Mouse (Mus musculus) forebrain, postnatal 0 days (tissue): ENCODE measurements around the gene Mab21l3. TPM values are rescaled to one million over a fixed set of nuclear protein-coding genes. Genes with fewer than 3 reads are reported as not detected.

Source experiments
- ATAC-seq: fragments of 200-750 bp; cut with Nextera tagmentation; 2 replicates; pipeline ENCODE4 v1.8.0; 2017; ENCODE audit warnings: mild to moderate bottlenecking, moderate library complexity
- DNase-seq: peaks from one replicate; pipeline ENCODE4 v3.0.0-alpha.2; 2015
- H3K27ac ChIP-seq: fragments of 300-500 bp; sonication (generic); 2 replicates; pipeline ENCODE4 v1.5.1; 2014; ENCODE audit warnings: low read depth, mild to moderate bottlenecking, antibody characterized with exemption, low read length, moderate library complexity, mixed read lengths
- H3K27me3 ChIP-seq: fragments of 300-500 bp; sonication (generic); 2 replicates; pipeline ENCODE4 v1.6.1; 2014; ENCODE audit warnings: mild to moderate bottlenecking, low read length, mixed read lengths; ENCODE audit not compliant: insufficient read depth
- H3K36me3 ChIP-seq: fragments of 300-500 bp; sonication (generic); 2 replicates; pipeline ENCODE4 v1.6.1; 2014; ENCODE audit warnings: mild to moderate bottlenecking, moderate library complexity; ENCODE audit not compliant: insufficient read depth
- H3K4me1 ChIP-seq: fragments of 300-500 bp; sonication (generic); 2 replicates; pipeline ENCODE4 v1.6.1; 2014; ENCODE audit warnings: antibody characterized with exemption; ENCODE audit not compliant: insufficient read depth
- H3K4me2 ChIP-seq: fragments of 300-500 bp; sonication (generic); 2 replicates; pipeline ENCODE4 v1.6.1; 2014; ENCODE audit warnings: low read depth, mild to moderate bottlenecking, moderate library complexity
- H3K4me3 ChIP-seq: fragments of 300-500 bp; sonication (generic); 2 replicates; pipeline ENCODE4 v1.5.1; 2014; ENCODE audit warnings: low read depth, low read length, mixed read lengths
- H3K9ac ChIP-seq: fragments of 300-500 bp; sonication (generic); 2 replicates; pipeline ENCODE4 v1.6.1; 2014; ENCODE audit warnings: mild to moderate bottlenecking
- H3K9me3 ChIP-seq: fragments of 300-500 bp; sonication (generic); 2 replicates; pipeline ENCODE4 v1.6.1; 2016; ENCODE audit warnings: low read length
- CTCF ChIP-seq: sonication (generic); IDR thresholded peaks from 2 replicates; pipeline ENCODE4 v1.5.1; 2016; ENCODE audit warnings: antibody characterized with exemption, control low read depth, low read depth
- WGBS: fragments of 180-500 bp; shearing (Covaris S2); extraction: QIAGEN DNeasy Blood & Tissue Kit; methylation state at CpG from one replicate; pipeline ENCODE4 v1.1.7; 2014; 5-methylcytosine and 5-hydroxymethylcytosine counted together
- polyA plus RNA-seq: library from polyadenylated mRNA; unstranded; fragments of >200 nt; fragmentation: Nextera tagmentation; extraction: Ambion mirVana; gene quantifications from 2 replicates; pipeline ENCODE4 v1.2.1, GENCODE M21; 2015
- total RNA-seq: library from RNA; depleted of rRNA; stranded (reverse); fragments of >200 nt; gene quantifications from 2 replicates; pipeline ENCODE4 v1.2.3, GENCODE M21; 2014

Mab21l3 gene
- total and polyA plus RNA-seq, 2 experiments from 2014 or later, result 0.07 TPM; not detected in 1

DNA sequence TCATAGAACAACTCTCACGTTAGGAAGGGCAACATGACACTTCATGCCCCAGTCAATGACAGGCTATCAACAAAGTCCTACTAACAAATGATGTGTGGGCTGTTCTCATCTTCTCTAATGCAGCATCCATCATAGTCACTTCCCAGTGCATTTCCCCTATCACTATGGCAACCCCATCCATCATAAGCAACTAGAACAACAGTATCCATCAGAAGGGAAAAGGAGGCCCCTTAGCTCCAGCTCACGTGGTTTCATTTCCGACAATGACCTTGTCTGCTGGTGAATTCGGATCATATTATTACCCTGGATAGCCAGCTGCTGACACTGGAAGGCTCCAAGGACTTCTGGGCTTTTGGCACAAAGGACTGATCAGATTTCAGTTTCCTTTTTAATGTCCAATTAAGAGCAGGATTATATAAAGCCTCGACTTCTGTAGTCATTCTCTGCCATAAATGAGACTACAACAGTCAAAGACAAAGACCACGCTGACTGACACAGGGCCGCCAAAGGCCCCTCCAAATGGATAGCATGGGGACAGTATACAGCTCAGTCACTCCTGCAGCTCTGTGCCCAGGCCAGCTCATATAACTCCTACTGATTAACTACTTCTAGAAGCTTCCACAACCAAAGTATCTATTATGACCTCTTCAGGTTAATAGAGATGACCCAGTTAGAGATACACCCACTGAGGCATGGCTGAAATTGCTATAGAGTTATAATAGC lies 6.2 kb downstream of the Mab21l3 start:
- H3K9me3 ChIP-seq, result no peaks in the 10 kb centered on the region
- H3K27me3 ChIP-seq, result no peaks in the 10 kb centered on the region
- TF ChIP-seq CTCF, result no peak
- 61% methylated on average over 7 of the region's 7 CpGs for WGBS
- H3K27ac ChIP-seq, result no peak overlapping the region
- peak; percentile 54; the same call in 1 of the 2 replicates for ATAC-seq
- H3K4me2 ChIP-seq, result no peak overlapping the region
- H3K36me3 ChIP-seq, result no peaks in the 10 kb centered on the region
- no peak overlapping the region for H3K9ac ChIP-seq
- no peaks in the 10 kb centered on the region for H3K4me1 ChIP-seq
- H3K4me3 ChIP-seq, result no peak overlapping the region
- DNase-seq, result no peak

DNA sequence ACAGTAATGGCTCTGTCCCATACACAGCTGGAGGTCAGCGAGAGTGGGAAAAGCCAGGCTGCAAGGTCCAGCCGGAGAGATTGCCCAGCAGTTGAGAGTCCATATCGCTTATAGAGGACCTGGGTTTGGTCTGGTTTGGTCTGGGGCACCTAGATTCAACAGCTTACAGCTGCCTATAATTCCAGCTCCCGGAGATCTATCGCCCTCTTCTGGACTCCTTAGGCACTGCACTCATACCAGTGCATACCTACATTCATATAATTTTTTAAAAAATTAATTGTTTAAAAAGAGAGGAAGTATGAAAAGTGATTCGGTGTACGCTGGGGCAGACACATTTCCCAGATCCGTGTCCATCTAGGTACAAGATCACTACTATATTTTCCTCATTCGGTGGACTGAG lies 9.4 kb downstream of the Mab21l3 start:
- TF ChIP-seq CTCF, result no peak
- Histone ChIP-seq H3K4me2 (no peak overlapping the region), H3K27me3 (no peaks in the 10 kb centered on the region), H3K4me3 (no peak overlapping the region), H3K4me1 (0 out of 2 replicates have a peak, but pooled peaks cover 6% of the 10 kb centered on the region), H3K9ac (no peak overlapping the region), H3K36me3 (no peaks in the 10 kb centered on the region), H3K9me3 (no peaks in the 10 kb centered on the region), H3K27ac (no peak overlapping the region)
- 91% methylated on average over 9 of the region's 9 CpGs for WGBS
- DNase-seq, result no peak
- no peak for ATAC-seq

DNA sequence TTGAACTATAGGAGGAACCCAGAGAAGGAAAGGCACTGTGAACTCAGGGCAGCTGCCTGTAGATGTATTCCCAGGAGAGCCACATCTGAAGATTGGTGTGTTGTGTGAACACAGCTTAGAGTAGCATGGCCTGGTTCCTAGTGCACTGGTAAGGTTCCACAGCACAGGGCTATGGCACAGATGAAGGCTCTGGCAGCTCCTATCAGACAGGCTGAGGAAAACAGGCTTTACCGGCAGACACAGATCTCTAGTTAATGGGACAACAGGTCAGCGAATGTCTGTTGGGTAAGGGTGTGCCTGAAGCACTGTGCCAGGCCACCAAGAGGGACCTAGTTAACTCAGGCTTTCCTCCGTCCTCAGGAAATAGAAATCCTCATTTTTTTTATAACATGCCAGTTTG lies 11.8 kb downstream of the Mab21l3 start:
- Histone ChIP-seq H3K9ac (no peak overlapping the region), H3K4me1 (0 out of 2 replicates have a peak, but pooled peaks cover 6% of the 10 kb centered on the region), H3K4me2 (no peak overlapping the region), H3K9me3 (no peaks in the 10 kb centered on the region), H3K36me3 (no peaks in the 10 kb centered on the region), H3K27ac (no peak overlapping the region), H3K27me3 (no peaks in the 10 kb centered on the region), H3K4me3 (no peak overlapping the region)
- TF ChIP-seq CTCF, result no peak
- WGBS, result 84% methylated on average over 3 of the region's 3 CpGs
- DNase-seq, result no peak
- no peak for ATAC-seq

DNA sequence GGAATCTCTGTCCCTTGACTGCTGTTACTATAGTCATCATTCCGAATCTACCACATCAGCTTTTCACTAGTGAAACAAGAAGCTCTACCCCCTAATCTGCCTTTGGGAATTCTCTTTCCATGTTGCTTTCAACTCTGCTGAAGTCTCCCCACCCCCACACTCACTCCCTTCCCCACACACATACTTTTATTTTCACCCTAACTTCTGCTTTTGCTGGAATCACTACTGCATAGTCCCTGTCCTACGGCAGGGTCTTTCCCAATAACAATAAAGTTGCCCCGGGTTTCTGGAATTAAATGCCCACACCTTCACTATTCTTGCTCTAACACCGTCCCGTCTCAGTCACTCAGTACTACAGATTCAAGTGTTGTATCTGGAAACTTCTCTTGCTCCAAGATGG lies 12.2 kb downstream of the Mab21l3 start:
- no peak overlapping the region for H3K27ac ChIP-seq
- 0 out of 2 replicates have a peak, but pooled peaks cover 6% of the 10 kb centered on the region for H3K4me1 ChIP-seq
- no peak overlapping the region for H3K9ac ChIP-seq
- ATAC-seq, result no peak
- H3K4me3 ChIP-seq, result no peak overlapping the region
- H3K4me2 ChIP-seq, result no peak overlapping the region
- no peak for TF ChIP-seq CTCF
- 71% methylated on average over 5 of the region's 5 CpGs for WGBS
- no peak for DNase-seq
- H3K27me3 ChIP-seq, result no peaks in the 10 kb centered on the region
- H3K36me3 ChIP-seq, result no peaks in the 10 kb centered on the region
- no peaks in the 10 kb centered on the region for H3K9me3 ChIP-seq

DNA sequence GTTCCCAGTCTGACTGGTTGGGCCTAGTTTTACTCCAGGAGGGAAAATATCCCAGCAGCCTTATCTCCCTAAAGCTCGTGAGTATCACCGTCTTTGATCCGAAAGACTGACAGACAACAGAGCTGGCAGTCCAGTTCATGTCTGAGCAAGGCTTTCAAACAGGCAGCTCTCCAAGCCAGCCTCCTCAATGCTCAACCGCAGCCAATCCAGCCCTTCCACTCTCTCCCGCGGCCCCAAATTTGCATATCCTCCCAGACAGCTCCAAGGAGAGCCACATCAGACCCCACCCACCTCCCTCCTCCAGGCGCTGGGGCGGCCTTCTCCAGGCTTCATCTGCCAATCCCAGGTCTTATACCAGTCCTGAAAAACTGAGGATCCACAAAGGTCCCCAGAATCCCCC lies 12.7 kb downstream of the Mab21l3 start:
- no peak overlapping the region for H3K4me3 ChIP-seq
- 0 out of 2 replicates have a peak, but pooled peaks cover 6% of the 10 kb centered on the region for H3K4me1 ChIP-seq
- no peaks in the 10 kb centered on the region for H3K9me3 ChIP-seq
- peak overlapping the region; percentile 29 for H3K4me2 ChIP-seq
- H3K27me3 ChIP-seq, result no peaks in the 10 kb centered on the region
- peak; percentile 41 for DNase-seq
- no peak overlapping the region for H3K27ac ChIP-seq
- H3K36me3 ChIP-seq, result no peaks in the 10 kb centered on the region
- no peak for TF ChIP-seq CTCF
- H3K9ac ChIP-seq, result no peak overlapping the region
- WGBS, result 2% methylated on average over 8 of the region's 8 CpGs
- ATAC-seq, result peak; percentile 91

DNA sequence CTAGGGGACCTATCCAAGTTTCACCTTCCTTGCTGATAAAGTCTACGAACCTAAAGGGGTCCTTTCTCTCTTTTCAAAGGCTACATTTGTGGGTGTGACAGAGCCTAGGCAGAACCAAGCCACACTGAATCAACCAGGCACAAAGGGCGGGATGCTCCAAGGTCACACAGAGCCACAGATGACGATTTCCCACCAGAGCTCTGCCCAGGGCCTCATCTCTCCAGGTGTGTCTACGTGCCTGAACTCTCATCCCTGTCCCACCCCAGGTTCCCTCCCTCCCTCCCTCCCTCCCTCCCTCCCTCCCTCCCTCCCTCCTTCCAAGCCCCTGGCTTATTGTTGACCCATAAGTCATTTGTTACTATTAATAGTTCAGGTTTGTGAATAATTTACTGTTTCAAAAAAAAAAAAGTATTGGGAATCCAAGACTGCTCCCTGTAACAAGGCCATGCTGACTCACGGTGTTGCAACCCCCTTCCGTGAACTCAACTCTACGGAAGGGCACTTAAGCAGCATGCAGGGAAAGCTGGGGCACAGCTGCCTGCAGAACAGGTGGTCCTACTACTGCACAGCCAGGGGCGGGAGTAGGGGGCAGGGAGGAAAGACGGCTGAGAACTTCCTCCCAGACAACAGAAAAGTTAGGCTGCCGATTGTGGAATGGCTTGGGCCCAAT lies 17.4 kb downstream of the Mab21l3 start:
- 47% methylated on average over 10 of the region's 10 CpGs for WGBS
- H3K4me3 ChIP-seq, result no peak overlapping the region
- no peaks in the 10 kb centered on the region for H3K36me3 ChIP-seq
- no peaks in the 10 kb centered on the region for H3K27me3 ChIP-seq
- H3K4me1 ChIP-seq, result 0 out of 2 replicates have a peak, but pooled peaks cover 6% of the 10 kb centered on the region
- no peak overlapping the region for H3K27ac ChIP-seq
- H3K4me2 ChIP-seq, result no peak overlapping the region
- no peak for DNase-seq
- TF ChIP-seq CTCF, result no peak
- H3K9ac ChIP-seq, result no peak overlapping the region
- no peaks in the 10 kb centered on the region for H3K9me3 ChIP-seq
- ATAC-seq, result no peak
